In genomic region chr12:56532986-56533495, GRCm38 (mm10) we compare ENCODE assay signal across 7 mouse cellular contexts. TPM values are rescaled to one million over a fixed set of nuclear protein-coding genes. Genes with fewer than 3 reads are reported as not detected.
DNase-seq lines count a peak whose midpoint lies in the region; ATAC-seq and TF ChIP-seq lines count a peak whose summit lies in the region.

No protein-coding gene starts in this region.

- no peaks in the 10 kb centered on the region for H3K36me3 ChIP-seq in kidney, adult 2 months (ENCODE audit: control insufficient read depth, insufficient read depth, low read length)
- H3K36me3 ChIP-seq in embryonic facial prominence, embryonic 13.5 days = no peaks in the 10 kb centered on the region
- H3K36me3 ChIP-seq in intestine, embryonic 15.5 days = no peaks in the 10 kb centered on the region

- peaks cover 12% of the 10 kb centered on the region for H3K27me3 ChIP-seq in kidney, adult 2 months (replicated peaks; ENCODE audit: control insufficient read depth, insufficient read depth, low read length)
- peaks cover 97% of the 10 kb centered on the region for H3K27me3 ChIP-seq in embryonic facial prominence, embryonic 13.5 days
- peaks cover 93% of the 10 kb centered on the region for H3K27me3 ChIP-seq in intestine, embryonic 15.5 days (replicated peaks)

- no peak overlapping the region for H3K9ac ChIP-seq in embryonic facial prominence, embryonic 13.5 days
- H3K9ac ChIP-seq in intestine, embryonic 15.5 days = no peak overlapping the region

- no peaks in the 10 kb centered on the region for H3K4me1 ChIP-seq in kidney, adult 2 months (ENCODE audit: control insufficient read depth, insufficient read depth, low read length)
- peaks cover 25% of the 10 kb centered on the region for H3K4me1 ChIP-seq in embryonic facial prominence, embryonic 13.5 days
- peaks cover 14% of the 10 kb centered on the region for H3K4me1 ChIP-seq in intestine, embryonic 15.5 days (replicated peaks)

- peak overlapping the region; percentile 44 for H3K4me2 ChIP-seq in embryonic facial prominence, embryonic 13.5 days
- peak overlapping the region; percentile 42 for H3K4me2 ChIP-seq in intestine, embryonic 15.5 days (replicated peaks)

- no peak for TF ChIP-seq CTCF in kidney, adult 2 months (conservative IDR thresholded peaks at IDR 0.05; ENCODE audit: insufficient read depth, insufficient read length, low read depth, low read length)

- H3K9me3 ChIP-seq in embryonic facial prominence, embryonic 13.5 days = no peaks in the 10 kb centered on the region
- no peaks in the 10 kb centered on the region; the same call in 1 of the 2 replicates for H3K9me3 ChIP-seq in intestine, embryonic 15.5 days

- no peak for TF ChIP-seq POLR2A in kidney, adult 2 months (IDR thresholded peaks at IDR 0.05; ENCODE audit: low read depth, low read length)

- WGBS in kidney, adult 2 months = 3% methylated on average over 49 of the region's 50 CpGs
- 1% methylated on average over 50 of the region's 50 CpGs for WGBS in embryonic facial prominence, embryonic 13.5 days
- WGBS in intestine, embryonic 15.5 days = under 1% methylated on average over 49 of the region's 50 CpGs

- no peak for ATAC-seq in embryonic facial prominence, embryonic 13.5 days (ENCODE audit: insufficient number of reproducible peaks, insufficient read depth, low FRiP score, low TSS enrichment, low read depth)
- no peak for ATAC-seq in intestine, embryonic 15.5 days

- no peak overlapping the region for H3K4me3 ChIP-seq in kidney, adult 2 months (ENCODE audit: insufficient read depth, low read depth, low read length)
- peak overlapping the region; percentile 17 for H3K4me3 ChIP-seq in embryonic facial prominence, embryonic 13.5 days
- H3K4me3 ChIP-seq in intestine, embryonic 15.5 days (replicated peaks) = peak overlapping the region; percentile 19; the same call in 1 of the 2 replicates

- no peak overlapping the region for H3K27ac ChIP-seq in kidney, adult 2 months (ENCODE audit: insufficient read depth, low read depth, low read length)
- no peak overlapping the region for H3K27ac ChIP-seq in embryonic facial prominence, embryonic 13.5 days
- H3K27ac ChIP-seq in intestine, embryonic 15.5 days = no peak overlapping the region

- peak; percentile 30 to 49 for DNase-seq in kidney, postnatal 4 days
- no peak for DNase-seq in kidney, adult 2 months
- peak; percentile 57 for DNase-seq in retina, embryonic 14.5 days (ENCODE audit: low spot score)
- DNase-seq in B cell, adult 2 months = no peak
- no peak for DNase-seq in ovary, postnatal 14 days (ENCODE audit: low spot score)

RNA-seq across cellular contexts. Expression of gene Nkx2-1, which starts 3.7 kb away (rescaled TPM):
- polyA plus RNA-seq in kidney, adult 2 months (2012; rRNA removed) = not detected in 2 replicates
- 0.15 TPM in 1 of 2 replicates, not detected in the other for polyA plus RNA-seq in embryonic facial prominence, embryonic 13.5 days (2015; fragmentation: Nextera tagmentation; extraction: Ambion mirVana)
- not detected in 2 replicates for polyA plus RNA-seq in intestine, embryonic 15.5 days (2015; fragmentation: Nextera tagmentation; extraction: Ambion mirVana)

Comparison
In these comparisons a context has a peak if more than half of its experiments do, and no peak if none do; other contexts are left out.
1. DNase-seq: peak in kidney, postnatal 4 days (2 of 2) and retina, embryonic 14.5 days (single experiment); none in kidney, adult 2 months (single experiment), B cell, adult 2 months (0 of 2) and ovary, postnatal 14 days (single experiment).